Mouse (Mus musculus) stomach, embryonic 14.5 days (tissue): ENCODE results near the gene Trp53bp2. TPM values are rescaled to one million over a fixed set of nuclear protein-coding genes. Genes with fewer than 3 reads are reported as not detected.

Experiments used
- ATAC-seq: fragments of 200-750 bp; cut with Nextera tagmentation; 2 replicates; pipeline ENCODE4 v1.8.0; 2017; ENCODE audit warnings: low read depth, moderate TSS enrichment; ENCODE audit not compliant: insufficient number of reproducible peaks, insufficient read depth, low FRiP score
- H3K27ac ChIP-seq: fragments of 300-500 bp; sonication (generic); 2 replicates; pipeline ENCODE4 v1.5.1; 2014; ENCODE audit warnings: mild to moderate bottlenecking, low read length, moderate library complexity, mixed read lengths
- H3K27me3 ChIP-seq: fragments of 300-500 bp; sonication (generic); 2 replicates; pipeline ENCODE4 v1.6.1; 2014; ENCODE audit warnings: low read length, control low read depth, mixed read lengths; ENCODE audit not compliant: control insufficient read depth, insufficient read depth
- H3K36me3 ChIP-seq: fragments of 300-500 bp; sonication (generic); 2 replicates; pipeline ENCODE4 v1.6.1; 2014; ENCODE audit warnings: mild to moderate bottlenecking, control low read depth, low read length, moderate library complexity, mixed read lengths; ENCODE audit not compliant: control insufficient read depth, insufficient read depth
- H3K4me1 ChIP-seq: fragments of 300-500 bp; sonication (generic); 2 replicates; pipeline ENCODE4 v1.6.1; 2014; ENCODE audit warnings: low read length, control low read depth, mixed read lengths; ENCODE audit not compliant: control insufficient read depth, insufficient read depth
- H3K4me2 ChIP-seq: fragments of 300-500 bp; sonication (generic); replicated peaks from 2 replicates; pipeline ENCODE4 v1.6.1; 2014; ENCODE audit warnings: low read depth, low read length, control low read depth
- H3K4me3 ChIP-seq: fragments of 300-500 bp; sonication (generic); 2 replicates; pipeline ENCODE4 v1.5.1; 2014; ENCODE audit warnings: low read depth, low read length, control low read depth
- H3K9ac ChIP-seq: fragments of 300-500 bp; sonication (generic); replicated peaks from 2 replicates; pipeline ENCODE4 v1.6.1; 2014; ENCODE audit warnings: low read depth, mild to moderate bottlenecking, control low read depth, low read length, moderate library complexity, mixed read lengths
- H3K9me3 ChIP-seq: fragments of 300-500 bp; sonication (generic); 2 replicates; pipeline ENCODE4 v1.6.1; 2016; ENCODE audit warnings: low read depth, low read length, control low read depth; ENCODE audit not compliant: control insufficient read depth
- WGBS: fragments of 180-500 bp; shearing (Covaris S2); extraction: QIAGEN DNeasy Blood & Tissue Kit; methylation state at CpG from one replicate; pipeline ENCODE4 v1.1.7; 2014; 5-methylcytosine and 5-hydroxymethylcytosine counted together
- polyA plus RNA-seq: library from polyadenylated mRNA; unstranded; fragments of >200 nt; fragmentation: Nextera tagmentation; extraction: Ambion mirVana; gene quantifications from 2 replicates; pipeline ENCODE4 v1.2.1, GENCODE M21; 2014

The Trp53bp2 gene
- polyA plus RNA-seq, 1 experiment from 2014 or later: 25.9 TPM

GRCm38 (mm10) chr1:182436746-182437145, 27.8 kb downstream of the Trp53bp2 start:
- H3K27ac ChIP-seq: no peak overlapping the region
- no peaks in the 10 kb centered on the region for H3K4me1 ChIP-seq
- no peak overlapping the region for H3K9ac ChIP-seq
- no peaks in the 10 kb centered on the region for H3K9me3 ChIP-seq
- ATAC-seq: no peak
- no peak overlapping the region for H3K4me3 ChIP-seq
- H3K27me3 ChIP-seq: no peaks in the 10 kb centered on the region
- H3K36me3 ChIP-seq: peaks cover 60% of the 10 kb centered on the region
- WGBS: 73% methylated on average over 5 of the region's 5 CpGs
- H3K4me2 ChIP-seq: no peak overlapping the region

GRCm38 (mm10) chr1:182439546-182440222, 30.7 kb downstream of the Trp53bp2 start:
- H3K9me3 ChIP-seq: no peaks in the 10 kb centered on the region
- ATAC-seq: no peak
- WGBS: 65% methylated on average over 5 of the region's 5 CpGs
- H3K27ac ChIP-seq: no peak overlapping the region
- no peaks in the 10 kb centered on the region for H3K4me1 ChIP-seq
- H3K27me3 ChIP-seq: no peaks in the 10 kb centered on the region
- H3K4me3 ChIP-seq: no peak overlapping the region
- no peak overlapping the region for H3K4me2 ChIP-seq
- no peak overlapping the region for H3K9ac ChIP-seq
- peaks cover 69% of the 10 kb centered on the region for H3K36me3 ChIP-seq

- Histone ChIP-seq H3K4me3 (no peak overlapping the region), H3K9me3 (no peaks in the 10 kb centered on the region), H3K36me3 (peaks cover 75% of the 10 kb centered on the region), H3K4me1 (no peaks in the 10 kb centered on the region), H3K9ac (no peak overlapping the region), H3K27me3 (no peaks in the 10 kb centered on the region), H3K27ac (no peak overlapping the region), H3K4me2 (no peak overlapping the region)
- WGBS: 86% methylated on average over 18 of the region's 18 CpGs
- no peak for ATAC-seq
These were observed 33.0 kb downstream of the Trp53bp2 start for GRCm38 (mm10) chr1:182441791-182442473.

- no peak overlapping the region for H3K4me2 ChIP-seq
- H3K4me1 ChIP-seq: no peaks in the 10 kb centered on the region
- no peak for ATAC-seq
- WGBS: 88% methylated on average over 2 of the region's 2 CpGs
- peaks cover 83% of the 10 kb centered on the region for H3K36me3 ChIP-seq
- H3K4me3 ChIP-seq: no peak overlapping the region
- H3K27me3 ChIP-seq: no peaks in the 10 kb centered on the region
- no peaks in the 10 kb centered on the region for H3K9me3 ChIP-seq
- H3K9ac ChIP-seq: no peak overlapping the region
- H3K27ac ChIP-seq: no peak overlapping the region
These were observed 35.1 kb downstream of the Trp53bp2 start for GRCm38 (mm10) chr1:182444116-182444515.

- H3K9ac ChIP-seq: no peak overlapping the region
- no peak overlapping the region for H3K27ac ChIP-seq
- H3K27me3 ChIP-seq: no peaks in the 10 kb centered on the region
- no peak for ATAC-seq
- peaks cover 62% of the 10 kb centered on the region for H3K36me3 ChIP-seq
- no peak overlapping the region for H3K4me2 ChIP-seq
- H3K4me3 ChIP-seq: no peak overlapping the region
- no peaks in the 10 kb centered on the region for H3K4me1 ChIP-seq
- H3K9me3 ChIP-seq: no peaks in the 10 kb centered on the region
- 96% methylated on average over 14 of the region's 14 CpGs for WGBS
These were observed 39.5 kb downstream of the Trp53bp2 start for GRCm38 (mm10) chr1:182448276-182449035.

GRCm38 (mm10) chr1:182452473-182452872, 43.5 kb downstream of the Trp53bp2 start:
- Histone ChIP-seq H3K4me2 (no peak overlapping the region), H3K27ac (no peak overlapping the region), H3K4me1 (no peaks in the 10 kb centered on the region), H3K4me3 (no peak overlapping the region), H3K27me3 (no peaks in the 10 kb centered on the region), H3K9me3 (no peaks in the 10 kb centered on the region), H3K9ac (no peak overlapping the region), H3K36me3 (peaks cover 42% of the 10 kb centered on the region)
- 67% methylated on average over 4 of the region's 4 CpGs for WGBS
- no peak for ATAC-seq

- Histone ChIP-seq H3K9me3 (no peaks in the 10 kb centered on the region), H3K4me1 (peaks cover 6% of the 10 kb centered on the region), H3K27ac (no peak overlapping the region), H3K4me3 (no peak overlapping the region), H3K9ac (no peak overlapping the region), H3K36me3 (peaks cover 35% of the 10 kb centered on the region), H3K4me2 (no peak overlapping the region), H3K27me3 (no peaks in the 10 kb centered on the region)
- WGBS: 86% methylated on average over 2 of the region's 2 CpGs
- ATAC-seq: no peak
These were observed 46.1 kb downstream of the Trp53bp2 start for GRCm38 (mm10) chr1:182455080-182455479.

- Histone ChIP-seq H3K4me1 (peaks cover 18% of the 10 kb centered on the region), H3K36me3 (peaks cover 33% of the 10 kb centered on the region), H3K9ac (no peak overlapping the region), H3K4me3 (no peak overlapping the region), H3K4me2 (no peak overlapping the region), H3K9me3 (no peaks in the 10 kb centered on the region), H3K27ac (no peak overlapping the region), H3K27me3 (no peaks in the 10 kb centered on the region)
- 84% methylated on average over 19 of the region's 19 CpGs for WGBS
- ATAC-seq: no peak
These were observed 49.6 kb downstream of the Trp53bp2 start for GRCm38 (mm10) chr1:182458556-182458955.
